Mouse (Mus musculus) megakaryocyte-erythroid progenitor cell, adult 5 weeks (primary cell): ENCODE results near the gene Cep44. TPM values are rescaled to one million over a fixed set of nuclear protein-coding genes. Genes with fewer than 3 reads are reported as not detected.

ENCODE experiments used
- polyA plus RNA-seq: library from polyadenylated mRNA; stranded (reverse); fragments of >175 nt; gene quantifications from 2 replicates; pipeline ENCODE4 v1.2.3, GENCODE M21; 2012

Cep44 gene
- polyA plus RNA-seq = 5.7 and 6.7 TPM in 2 replicates

DNA sequence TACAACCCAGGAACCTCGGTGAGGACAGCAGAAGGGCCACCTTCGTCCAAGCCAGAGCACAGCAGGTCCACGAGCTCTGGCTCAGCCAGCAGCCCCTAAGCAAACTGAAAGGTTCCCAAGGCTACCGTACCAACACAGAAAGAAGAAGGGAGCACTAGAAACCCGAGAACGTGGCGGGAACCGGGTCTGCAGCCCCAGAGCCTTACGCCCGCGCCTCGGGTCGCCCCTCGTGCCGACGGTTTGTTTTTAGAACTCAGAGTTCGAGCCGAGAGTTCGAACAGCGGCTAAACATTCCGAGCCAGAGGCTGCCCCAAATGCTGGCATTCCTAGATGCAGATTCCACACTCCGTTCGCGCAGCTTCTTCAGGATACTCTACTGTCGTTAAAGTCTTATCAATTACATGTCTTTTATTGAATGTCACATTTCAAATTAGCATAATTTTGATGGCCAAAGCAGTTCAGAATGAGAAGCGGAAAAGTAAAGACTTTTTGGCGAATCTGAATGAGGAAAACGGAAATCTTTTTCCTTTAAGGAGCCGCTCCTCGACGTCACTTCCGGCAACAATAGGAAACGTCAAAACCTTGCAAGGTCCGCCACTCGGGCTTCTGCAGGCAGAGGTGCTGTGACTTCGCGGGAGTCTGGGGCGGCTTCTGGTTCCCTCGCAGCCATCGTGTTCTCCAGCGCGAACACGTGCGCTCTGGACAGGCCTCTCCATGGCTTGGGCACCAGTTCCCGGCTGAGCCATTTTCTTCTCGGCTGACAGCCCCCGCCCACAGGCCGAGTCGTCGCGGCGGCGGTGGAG lies at the start of gene Cep44, which contains the start of gene Fbxo8:
Gene Cep44, minus strand, starts transcription at position 490 of the 803 bp plus-strand sequence.
Gene Fbxo8, plus strand, starts transcription at position 533 of the 803 bp plus-strand sequence.

Other genes starting within 250 kb of the Cep44 start
- 4.4 and 8.7 TPM in 2 replicates for gene Fbxo8, start within 50 bp of the Cep44 start, polyA plus RNA-seq